Mouse (Mus musculus) forebrain, embryonic 12.5 days (tissue): ENCODE data around the gene Ube2l3. TPM values are rescaled to one million over a fixed set of nuclear protein-coding genes. Genes with fewer than 3 reads are reported as not detected.
A peak's percentile ranks its signal among the peaks of the same experiment; 100 is the strongest.

Source experiments
- ATAC-seq: fragments of 200-750 bp; cut with Nextera tagmentation; 2 replicates; pipeline ENCODE4 v1.8.0; 2017; ENCODE audit warnings: moderate TSS enrichment; ENCODE audit not compliant: low FRiP score
- H3K27ac ChIP-seq: fragments of 300-500 bp; sonication (generic); 2 replicates; pipeline ENCODE4 v1.5.1; 2016; ENCODE audit warnings: mild to moderate bottlenecking
- H3K27me3 ChIP-seq: fragments of 300-500 bp; sonication (generic); 2 replicates; pipeline ENCODE4 v1.6.1; 2016; ENCODE audit warnings: mild to moderate bottlenecking
- H3K36me3 ChIP-seq: fragments of 300-500 bp; sonication (generic); replicated peaks from 2 replicates; pipeline ENCODE4 v1.6.1; 2016; ENCODE audit warnings: mild to moderate bottlenecking
- H3K4me1 ChIP-seq: fragments of 300-500 bp; sonication (generic); 2 replicates; pipeline ENCODE4 v1.6.1; 2016
- H3K4me2 ChIP-seq: fragments of 300-500 bp; sonication (generic); 2 replicates; pipeline ENCODE4 v1.6.1; 2016; ENCODE audit warnings: mild to moderate bottlenecking, moderate library complexity
- H3K4me3 ChIP-seq: fragments of 300-500 bp; sonication (generic); replicated peaks from 2 replicates; pipeline ENCODE4 v1.5.1; 2016; ENCODE audit warnings: mild to moderate bottlenecking
- H3K9ac ChIP-seq: fragments of 300-500 bp; sonication (generic); 2 replicates; pipeline ENCODE4 v1.6.1; 2016; ENCODE audit warnings: mild to moderate bottlenecking
- H3K9me3 ChIP-seq: fragments of 300-500 bp; sonication (generic); 2 replicates; pipeline ENCODE4 v1.6.1; 2016
- WGBS: fragments of 180-500 bp; shearing (Covaris S2); methylation state at CpG from one replicate; pipeline ENCODE4 v1.1.7; 2016; 5-methylcytosine and 5-hydroxymethylcytosine counted together
- polyA plus RNA-seq: library from polyadenylated mRNA; unstranded; fragments of >200 nt; fragmentation: Nextera tagmentation; extraction: Ambion mirVana; gene quantifications from 2 replicates; pipeline ENCODE4 v1.2.1, GENCODE M21; 2016

Gene Ube2l3
- polyA plus RNA-seq, 1 experiment from 2014 or later, result 388 TPM

- Histone ChIP-seq H3K27me3 (peaks cover under 1% of the 10 kb centered on the region; the same call in 1 of the 2 replicates), H3K9ac (peak overlapping the region; percentile 97), H3K36me3 (no peaks in the 10 kb centered on the region), H3K4me2 (peak overlapping the region; percentile 69), H3K4me1 (peaks cover 15% of the 10 kb centered on the region), H3K27ac (peak overlapping the region; percentile 73), H3K4me3 (peak overlapping the region; percentile 93), H3K9me3 (no peaks in the 10 kb centered on the region)
- under 1% methylated on average over 63 of the region's 72 CpGs for WGBS
- ATAC-seq, result peak; percentile 90
Observed at GRCm38 (mm10) chr16:17200953-17201707, 1.3 kb downstream of the Ube2l3 start.

GRCm38 (mm10) chr16:17200121-17200952 is 2.1 kb downstream of the Ube2l3 start:
- ATAC-seq, result peak; percentile 27
- Histone ChIP-seq H3K27me3 (no peaks in the 10 kb centered on the region), H3K4me1 (peaks cover 15% of the 10 kb centered on the region), H3K4me2 (peak overlapping the region; percentile 69), H3K9me3 (no peaks in the 10 kb centered on the region), H3K9ac (peak overlapping the region; percentile 97), H3K36me3 (no peaks in the 10 kb centered on the region), H3K4me3 (peak overlapping the region; percentile 93), H3K27ac (peak overlapping the region; percentile 73; the same call in 1 of the 2 replicates)
- 11% methylated on average over 24 of the region's 24 CpGs for WGBS

DNA sequence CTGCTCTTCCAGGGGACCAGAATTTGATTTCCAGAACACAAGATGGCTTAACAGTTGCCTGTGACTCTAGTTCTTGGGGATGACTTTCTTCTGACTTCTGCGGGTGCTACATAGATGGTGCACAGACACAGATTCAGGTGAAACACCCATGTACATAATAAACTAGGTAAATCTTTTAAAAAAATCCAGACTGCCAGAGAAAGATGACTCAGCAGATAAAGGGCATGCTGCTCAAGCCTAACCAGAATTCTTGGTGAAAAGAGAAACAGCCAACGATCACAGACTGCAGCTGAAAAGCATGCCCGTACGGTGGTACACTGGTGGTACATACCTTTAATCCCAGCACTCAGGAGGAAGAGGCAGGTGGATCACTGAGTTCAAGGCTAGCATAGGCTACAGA is 8.6 kb downstream of the Ube2l3 start:
- Histone ChIP-seq H3K27ac (no peak overlapping the region), H3K4me1 (no peaks in the 10 kb centered on the region), H3K4me2 (no peak overlapping the region), H3K36me3 (peaks cover 25% of the 10 kb centered on the region), H3K9ac (no peak overlapping the region), H3K4me3 (no peak overlapping the region), H3K9me3 (no peaks in the 10 kb centered on the region), H3K27me3 (no peaks in the 10 kb centered on the region)
- ATAC-seq, result no peak
- 95% methylated on average over 4 of the region's 4 CpGs for WGBS

GRCm38 (mm10) chr16:17185475-17185874 is 17.0 kb downstream of the Ube2l3 start:
- H3K27ac ChIP-seq, result no peak overlapping the region
- peaks cover 21% of the 10 kb centered on the region for H3K36me3 ChIP-seq
- H3K4me1 ChIP-seq, result no peaks in the 10 kb centered on the region
- ATAC-seq, result no peak
- H3K27me3 ChIP-seq, result no peaks in the 10 kb centered on the region
- 0 out of 2 replicates have a peak, but pooled peaks cover 3% of the 10 kb centered on the region for H3K9me3 ChIP-seq
- no peak overlapping the region for H3K9ac ChIP-seq
- no peak overlapping the region for H3K4me2 ChIP-seq
- H3K4me3 ChIP-seq, result no peak overlapping the region

- H3K9me3 ChIP-seq, result 0 out of 2 replicates have a peak, but pooled peaks cover 3% of the 10 kb centered on the region
- no peak for ATAC-seq
- no peak overlapping the region for H3K27ac ChIP-seq
- H3K4me1 ChIP-seq, result no peaks in the 10 kb centered on the region
- H3K27me3 ChIP-seq, result no peaks in the 10 kb centered on the region
- no peak overlapping the region for H3K9ac ChIP-seq
- peaks cover 26% of the 10 kb centered on the region for H3K36me3 ChIP-seq
- H3K4me2 ChIP-seq, result no peak overlapping the region
- 90% methylated on average over 3 of the region's 3 CpGs for WGBS
- no peak overlapping the region for H3K4me3 ChIP-seq
Observed at GRCm38 (mm10) chr16:17183003-17183402, 19.4 kb downstream of the Ube2l3 start.

DNA sequence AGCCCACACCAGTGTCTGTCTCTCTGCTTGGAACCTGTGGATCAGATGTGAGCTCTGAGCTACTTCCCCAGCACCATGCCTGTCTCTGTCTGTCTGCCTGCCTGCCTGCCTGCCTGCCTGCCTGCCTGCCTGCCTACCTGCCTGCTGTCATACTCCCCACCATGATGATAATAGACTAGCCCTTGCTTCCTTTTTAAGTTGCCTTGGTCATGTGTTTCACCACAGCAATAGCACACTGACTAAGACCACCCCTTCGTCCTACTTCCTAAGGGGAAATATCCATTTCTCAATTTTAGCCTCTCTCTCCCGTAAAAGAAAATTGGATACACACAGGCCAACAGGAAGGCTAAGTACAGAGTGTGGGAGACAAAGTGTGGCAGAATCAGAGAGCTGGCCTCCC is 20.3 kb downstream of the Ube2l3 start:
- H3K4me3 ChIP-seq, result no peak overlapping the region
- no peak overlapping the region for H3K9ac ChIP-seq
- H3K27me3 ChIP-seq, result no peaks in the 10 kb centered on the region
- 94% methylated on average over 2 of the region's 2 CpGs for WGBS
- H3K4me2 ChIP-seq, result no peak overlapping the region
- peaks cover 29% of the 10 kb centered on the region for H3K36me3 ChIP-seq
- 0 out of 2 replicates have a peak, but pooled peaks cover 3% of the 10 kb centered on the region for H3K9me3 ChIP-seq
- H3K27ac ChIP-seq, result no peak overlapping the region
- H3K4me1 ChIP-seq, result no peaks in the 10 kb centered on the region
- no peak for ATAC-seq

DNA sequence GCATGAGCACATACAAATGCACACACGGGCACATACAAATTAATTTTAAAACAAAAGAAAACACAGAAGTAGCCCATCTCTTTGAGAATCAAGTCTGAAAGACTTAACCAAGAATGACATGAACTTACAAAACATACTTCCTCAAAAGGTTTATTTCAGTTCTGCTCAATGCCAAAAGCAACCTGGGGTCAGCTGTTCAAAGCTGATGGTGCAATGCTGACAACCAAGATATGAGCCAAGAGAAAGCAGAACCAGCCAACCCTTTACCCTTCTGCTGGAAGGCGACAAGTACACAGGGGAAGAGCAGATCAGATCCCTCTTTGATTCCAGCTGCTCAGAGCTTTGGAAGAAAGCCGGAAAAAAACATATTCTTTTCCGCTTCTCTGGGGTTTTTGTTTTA is 21.1 kb downstream of the Ube2l3 start:
- H3K9me3 ChIP-seq, result 0 out of 2 replicates have a peak, but pooled peaks cover 3% of the 10 kb centered on the region
- no peaks in the 10 kb centered on the region for H3K4me1 ChIP-seq
- no peak for ATAC-seq
- H3K27ac ChIP-seq, result no peak overlapping the region
- H3K9ac ChIP-seq, result no peak overlapping the region
- H3K36me3 ChIP-seq, result peaks cover 25% of the 10 kb centered on the region
- WGBS, result 89% methylated on average over 4 of the region's 4 CpGs
- H3K4me3 ChIP-seq, result no peak overlapping the region
- no peak overlapping the region for H3K4me2 ChIP-seq
- no peaks in the 10 kb centered on the region for H3K27me3 ChIP-seq

DNA sequence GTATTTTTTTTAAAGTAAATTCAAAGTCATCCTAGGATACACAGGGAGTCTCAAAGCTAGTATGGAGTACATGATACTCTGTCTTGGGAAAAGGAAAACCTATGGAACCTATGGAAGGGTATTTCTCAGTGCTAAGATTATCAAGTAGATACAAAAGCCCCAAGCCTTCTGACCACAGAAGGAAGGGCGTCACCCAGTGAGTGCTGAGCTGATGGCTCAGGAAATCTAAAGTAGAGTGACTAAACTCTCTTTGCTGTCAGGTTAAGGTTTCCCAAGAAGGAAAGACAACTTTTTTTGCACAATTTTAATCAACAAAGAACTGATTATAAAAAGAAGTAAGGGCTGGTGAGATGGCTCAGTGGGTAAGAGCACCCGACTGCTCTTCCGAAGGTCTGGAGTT is 22.7 kb downstream of the Ube2l3 start:
- H3K36me3 ChIP-seq, result peaks cover 24% of the 10 kb centered on the region
- no peak overlapping the region for H3K9ac ChIP-seq
- H3K4me3 ChIP-seq, result no peak overlapping the region
- no peaks in the 10 kb centered on the region for H3K9me3 ChIP-seq
- 94% methylated on average over 3 of the region's 3 CpGs for WGBS
- H3K4me2 ChIP-seq, result no peak overlapping the region
- no peaks in the 10 kb centered on the region for H3K4me1 ChIP-seq
- no peaks in the 10 kb centered on the region for H3K27me3 ChIP-seq
- ATAC-seq, result no peak
- no peak overlapping the region for H3K27ac ChIP-seq

GRCm38 (mm10) chr16:17177623-17178170 is 24.8 kb downstream of the Ube2l3 start:
- 92% methylated on average over 1 of the region's 1 CpGs for WGBS

DNA sequence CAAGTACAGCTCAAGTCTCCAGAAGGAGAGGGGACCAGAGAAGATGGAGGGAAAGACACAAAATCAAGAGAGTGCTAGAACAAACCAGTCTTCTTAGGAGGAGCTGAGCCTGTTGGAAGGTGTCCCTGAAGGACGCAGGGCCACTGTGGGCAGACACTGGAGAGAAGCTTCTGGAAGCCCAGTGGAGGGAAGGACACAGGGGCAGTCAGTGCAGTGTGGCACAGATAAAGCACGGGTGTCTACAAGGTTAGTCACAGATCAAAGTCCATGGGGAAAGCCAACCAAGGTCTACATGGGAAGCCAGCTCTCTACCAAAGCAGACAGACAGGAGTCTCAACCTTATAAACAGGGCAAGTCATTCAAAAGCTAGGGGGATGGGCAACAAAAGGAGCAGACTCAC is 26.7 kb downstream of the Ube2l3 start:
- 95% methylated on average over 2 of the region's 2 CpGs for WGBS
- Histone ChIP-seq H3K9me3 (no peaks in the 10 kb centered on the region), H3K36me3 (peaks cover 53% of the 10 kb centered on the region), H3K27ac (no peak overlapping the region), H3K4me3 (no peak overlapping the region), H3K9ac (no peak overlapping the region), H3K4me1 (no peaks in the 10 kb centered on the region), H3K27me3 (no peaks in the 10 kb centered on the region), H3K4me2 (no peak overlapping the region)
- no peak for ATAC-seq

More at GRCm38 (mm10) chr16:17177623-17178170, 24.8 kb downstream of the Ube2l3 start:
- Histone ChIP-seq H3K4me2 (no peak overlapping the region), H3K9ac (no peak overlapping the region), H3K27ac (no peak overlapping the region), H3K36me3 (peaks cover 40% of the 10 kb centered on the region), H3K4me1 (no peaks in the 10 kb centered on the region), H3K4me3 (no peak overlapping the region), H3K27me3 (no peaks in the 10 kb centered on the region), H3K9me3 (no peaks in the 10 kb centered on the region)
- ATAC-seq, result no peak

DNA sequence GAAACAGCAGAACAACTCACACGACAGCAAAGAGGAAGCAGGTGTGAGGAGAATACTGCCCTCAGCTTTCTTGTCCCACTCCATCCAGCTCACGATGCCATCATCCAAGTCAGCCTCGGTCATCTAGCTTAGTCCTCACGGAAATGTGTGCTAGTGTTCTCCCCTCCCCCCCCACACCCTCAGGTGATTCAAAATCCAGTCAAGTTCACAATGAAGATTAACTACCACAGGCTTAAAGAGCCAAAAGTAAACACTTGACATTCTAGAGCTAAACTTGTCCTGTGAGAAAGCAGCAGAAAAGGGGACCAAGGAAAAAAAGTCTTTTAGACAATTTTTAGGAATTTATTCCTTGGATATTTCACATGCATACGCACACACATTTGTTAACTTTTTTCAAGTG is 34.4 kb downstream of the Ube2l3 start:
- Histone ChIP-seq H3K4me3 (no peak overlapping the region), H3K4me2 (no peak overlapping the region), H3K9ac (no peak overlapping the region), H3K27ac (no peak overlapping the region), H3K36me3 (peaks cover 52% of the 10 kb centered on the region), H3K9me3 (no peaks in the 10 kb centered on the region), H3K27me3 (no peaks in the 10 kb centered on the region), H3K4me1 (no peaks in the 10 kb centered on the region)
- ATAC-seq, result no peak
- 90% methylated on average over 5 of the region's 5 CpGs for WGBS

GRCm38 (mm10) chr16:17167179-17167578 is 35.3 kb downstream of the Ube2l3 start:
- no peak for ATAC-seq
- no peak overlapping the region for H3K4me3 ChIP-seq
- no peaks in the 10 kb centered on the region for H3K4me1 ChIP-seq
- no peak overlapping the region for H3K27ac ChIP-seq
- H3K27me3 ChIP-seq, result no peaks in the 10 kb centered on the region
- no peaks in the 10 kb centered on the region for H3K9me3 ChIP-seq
- H3K36me3 ChIP-seq, result peaks cover 43% of the 10 kb centered on the region
- no peak overlapping the region for H3K9ac ChIP-seq
- H3K4me2 ChIP-seq, result no peak overlapping the region
